Mouse (Mus musculus) forebrain, embryonic 14.5 days (tissue): ENCODE results near the gene Pik3r5. TPM values are rescaled to one million over a fixed set of nuclear protein-coding genes. Genes with fewer than 3 reads are reported as not detected.

Experiments used
- ATAC-seq: fragments of 200-750 bp; cut with Nextera tagmentation; 2 replicates; pipeline ENCODE4 v1.8.0; 2017; ENCODE audit warnings: mild to moderate bottlenecking, moderate library complexity
- DNase-seq: peaks from one replicate; pipeline ENCODE4 v3.0.0-alpha.2; 2015; ENCODE audit warnings: low spot score
- H3K27ac ChIP-seq: fragments of 300-500 bp; sonication (generic); 2 replicates; pipeline ENCODE4 v1.5.1; 2014; ENCODE audit warnings: low read depth, mild to moderate bottlenecking, control low read depth, low read length, moderate library complexity
- H3K27me3 ChIP-seq: fragments of 300-500 bp; sonication (generic); replicated peaks from 2 replicates; pipeline ENCODE4 v1.6.1; 2014; ENCODE audit warnings: low read length, control low read depth, mixed read lengths; ENCODE audit not compliant: control insufficient read depth, insufficient read depth
- H3K36me3 ChIP-seq: fragments of 300-500 bp; sonication (generic); 2 replicates; pipeline ENCODE4 v1.6.1; 2014; ENCODE audit warnings: low read length, control low read depth; ENCODE audit not compliant: control insufficient read depth, insufficient read depth
- H3K4me1 ChIP-seq: fragments of 300-500 bp; sonication (generic); 2 replicates; pipeline ENCODE4 v1.6.1; 2014; ENCODE audit warnings: antibody characterized with exemption, low read length, control low read depth; ENCODE audit not compliant: control insufficient read depth, insufficient read depth
- H3K4me2 ChIP-seq: fragments of 300-500 bp; sonication (generic); 2 replicates; pipeline ENCODE4 v1.6.1; 2014; ENCODE audit warnings: mild to moderate bottlenecking, control low read depth, low read length
- H3K4me3 ChIP-seq: fragments of 300-500 bp; sonication (generic); 2 replicates; pipeline ENCODE4 v1.5.1; 2014; ENCODE audit warnings: low read depth, low read length, control low read depth
- H3K9ac ChIP-seq: fragments of 300-500 bp; sonication (generic); 2 replicates; pipeline ENCODE4 v1.6.1; 2014; ENCODE audit warnings: mild to moderate bottlenecking, low read length, control low read depth, moderate library complexity
- H3K9me3 ChIP-seq: fragments of 300-500 bp; sonication (generic); replicated peaks from 2 replicates; pipeline ENCODE4 v1.6.1; 2016; ENCODE audit warnings: low read length, control low read depth, mixed read lengths; ENCODE audit not compliant: control insufficient read depth
- whole genome bisulfite sequencing: fragments of 180-500 bp; shearing (Covaris S2); extraction: QIAGEN DNeasy Blood & Tissue Kit; methylation state at CpG from one replicate; pipeline ENCODE4 v1.1.7; 2014; 5-methylcytosine and 5-hydroxymethylcytosine counted together
- polyA plus RNA-seq: library from polyadenylated mRNA; unstranded; fragments of >200 nt; fragmentation: Nextera tagmentation; extraction: Ambion mirVana; gene quantifications from 2 replicates; pipeline ENCODE4 v1.2.1, GENCODE M21; 2014

Gene Pik3r5
- polyA plus RNA-seq, 1 experiment from 2014 or later, result 0.11 TPM

- DNase-seq (no peak), ATAC-seq (no peak)
- H3K9ac ChIP-seq, result no peak overlapping the region
- no peak overlapping the region for H3K27ac ChIP-seq
- H3K4me3 ChIP-seq, result no peak overlapping the region
- H3K27me3 ChIP-seq, result no peaks in the 10 kb centered on the region
- no peaks in the 10 kb centered on the region for H3K9me3 ChIP-seq
- H3K4me1 ChIP-seq, result no peaks in the 10 kb centered on the region
- H3K36me3 ChIP-seq, result no peaks in the 10 kb centered on the region
- no peak overlapping the region for H3K4me2 ChIP-seq
These were observed 50.1 kb downstream of the Pik3r5 start for GRCm38 (mm10) chr11:68482001-68482400.

GRCm38 (mm10) chr11:68483213-68483612 is 51.3 kb downstream of the Pik3r5 start:
- WGBS, result 77% methylated on average over 6 of the region's 6 CpGs
- Histone ChIP-seq H3K4me1 (no peaks in the 10 kb centered on the region), H3K27me3 (no peaks in the 10 kb centered on the region), H3K4me3 (no peak overlapping the region), H3K27ac (no peak overlapping the region), H3K36me3 (no peaks in the 10 kb centered on the region), H3K9ac (no peak overlapping the region), H3K9me3 (no peaks in the 10 kb centered on the region), H3K4me2 (no peak overlapping the region)
- ATAC-seq, result no peak
- no peak for DNase-seq

GRCm38 (mm10) chr11:68484431-68484830 is 52.5 kb downstream of the Pik3r5 start:
- Histone ChIP-seq H3K27me3 (no peaks in the 10 kb centered on the region), H3K27ac (no peak overlapping the region), H3K4me3 (no peak overlapping the region), H3K9me3 (no peaks in the 10 kb centered on the region), H3K4me2 (no peak overlapping the region), H3K4me1 (no peaks in the 10 kb centered on the region), H3K9ac (no peak overlapping the region), H3K36me3 (no peaks in the 10 kb centered on the region)
- WGBS, result 74% methylated on average over 3 of the region's 3 CpGs
- no peak for ATAC-seq
- DNase-seq, result no peak

- no peak overlapping the region for H3K9ac ChIP-seq
- no peak overlapping the region for H3K4me3 ChIP-seq
- no peak overlapping the region for H3K27ac ChIP-seq
- H3K4me1 ChIP-seq, result no peaks in the 10 kb centered on the region
- 36% methylated on average over 8 of the region's 8 CpGs for WGBS
- no peak overlapping the region for H3K4me2 ChIP-seq
- ATAC-seq (peak; percentile 40; the same call in 1 of the 2 replicates), DNase-seq (peak; percentile 89)
- H3K27me3 ChIP-seq, result no peaks in the 10 kb centered on the region
- no peaks in the 10 kb centered on the region for H3K36me3 ChIP-seq
- H3K9me3 ChIP-seq, result no peaks in the 10 kb centered on the region
These were observed 53.5 kb downstream of the Pik3r5 start for GRCm38 (mm10) chr11:68485206-68485942.

- H3K36me3 ChIP-seq, result no peaks in the 10 kb centered on the region
- H3K9ac ChIP-seq, result no peak overlapping the region
- WGBS, result 86% methylated on average over 3 of the region's 3 CpGs
- H3K9me3 ChIP-seq, result no peaks in the 10 kb centered on the region
- H3K4me2 ChIP-seq, result no peak overlapping the region
- H3K4me3 ChIP-seq, result no peak overlapping the region
- no peaks in the 10 kb centered on the region for H3K4me1 ChIP-seq
- ATAC-seq, result no peak
- no peak overlapping the region for H3K27ac ChIP-seq
- H3K27me3 ChIP-seq, result no peaks in the 10 kb centered on the region
- no peak for DNase-seq
These were observed 54.2 kb downstream of the Pik3r5 start for GRCm38 (mm10) chr11:68486093-68486492.

GRCm38 (mm10) chr11:68487720-68488119 is 55.8 kb downstream of the Pik3r5 start:
- Histone ChIP-seq H3K36me3 (no peaks in the 10 kb centered on the region), H3K4me3 (no peak overlapping the region), H3K27me3 (no peaks in the 10 kb centered on the region), H3K4me1 (no peaks in the 10 kb centered on the region), H3K9me3 (no peaks in the 10 kb centered on the region), H3K4me2 (no peak overlapping the region), H3K9ac (no peak overlapping the region), H3K27ac (no peak overlapping the region)
- 89% methylated on average over 10 of the region's 10 CpGs for WGBS
- no peak for DNase-seq
- ATAC-seq, result no peak

- 83% methylated on average over 6 of the region's 6 CpGs for WGBS
- ATAC-seq (no peak), DNase-seq (no peak)
- H3K9ac ChIP-seq, result no peak overlapping the region
- no peak overlapping the region for H3K4me3 ChIP-seq
- no peaks in the 10 kb centered on the region for H3K9me3 ChIP-seq
- H3K27ac ChIP-seq, result no peak overlapping the region
- no peak overlapping the region for H3K4me2 ChIP-seq
- no peaks in the 10 kb centered on the region for H3K36me3 ChIP-seq
- H3K27me3 ChIP-seq, result no peaks in the 10 kb centered on the region
- no peaks in the 10 kb centered on the region for H3K4me1 ChIP-seq
These were observed 56.4 kb downstream of the Pik3r5 start for GRCm38 (mm10) chr11:68488256-68488824.

GRCm38 (mm10) chr11:68489236-68489635 is 57.3 kb downstream of the Pik3r5 start:
- Histone ChIP-seq H3K36me3 (no peaks in the 10 kb centered on the region), H3K9ac (no peak overlapping the region), H3K9me3 (no peaks in the 10 kb centered on the region), H3K27me3 (no peaks in the 10 kb centered on the region), H3K27ac (no peak overlapping the region), H3K4me1 (no peaks in the 10 kb centered on the region), H3K4me3 (no peak overlapping the region), H3K4me2 (no peak overlapping the region)
- DNase-seq (no peak), ATAC-seq (no peak)
- WGBS, result 34% methylated on average over 2 of the region's 2 CpGs

- Histone ChIP-seq H3K4me1 (no peaks in the 10 kb centered on the region), H3K9ac (no peak overlapping the region), H3K27ac (no peak overlapping the region), H3K9me3 (no peaks in the 10 kb centered on the region), H3K4me2 (no peak overlapping the region), H3K4me3 (no peak overlapping the region), H3K27me3 (no peaks in the 10 kb centered on the region), H3K36me3 (no peaks in the 10 kb centered on the region)
- WGBS, result 90% methylated on average over 11 of the region's 11 CpGs
- DNase-seq, result no peak
- no peak for ATAC-seq
These were observed 60.7 kb downstream of the Pik3r5 start for GRCm38 (mm10) chr11:68492592-68492991.
